Mouse (Mus musculus) natural killer cell, adult 2 months (primary cell): ENCODE results near the gene Rdh13.
"Not testable (repeated sequence)": the region's sequence is repeated elsewhere in the genome, so short reads cannot be mapped to it uniquely, and the experiment has no call there.

Experiments
- DNase-seq, 2 experiments: peaks; one replicate each; pipeline ENCODE4 v3.0.0; 2022; ENCODE audit warnings: low spot score in 2 of 2

Gene Rdh13

DNA sequence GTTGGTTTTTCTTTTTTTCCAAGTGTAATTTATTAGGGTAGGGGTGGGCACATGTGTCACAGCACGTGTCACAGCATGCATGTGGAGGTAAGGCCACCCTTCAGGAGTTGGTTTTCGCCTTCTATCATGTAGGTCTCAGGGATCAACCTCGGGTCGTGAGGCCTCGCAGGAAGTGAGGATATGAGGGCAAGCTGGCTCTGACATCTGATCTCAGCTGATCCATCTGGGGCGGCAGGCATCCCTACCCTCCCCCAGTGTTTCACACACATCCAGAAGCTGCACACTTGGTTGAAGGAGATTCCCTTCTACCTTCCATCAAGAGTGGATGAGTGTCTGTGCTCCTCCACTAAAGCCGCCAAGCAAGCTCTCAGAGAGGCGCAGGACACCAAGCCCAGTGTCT, 13.4 kb downstream of the Rdh13 start:
- no peak for DNase-seq

DNA sequence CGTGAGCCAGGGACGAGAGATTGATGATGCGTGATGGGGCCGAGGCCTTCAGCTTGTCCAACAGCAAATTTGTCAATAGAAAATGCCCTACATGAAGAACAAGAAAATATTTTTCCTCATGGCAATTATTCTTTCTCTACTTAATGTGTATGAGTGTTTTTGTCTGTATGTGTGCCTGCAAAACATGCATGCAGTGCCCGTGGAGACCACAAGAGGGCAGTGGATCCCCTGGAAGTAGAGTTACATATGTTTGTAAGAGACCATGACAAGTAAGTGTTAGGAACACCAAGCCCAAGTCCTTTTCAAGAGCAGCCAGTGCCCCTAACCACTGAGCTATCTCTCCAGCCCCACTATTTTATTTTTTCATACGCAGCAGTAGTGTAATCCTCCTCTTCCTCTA, 13.9 kb downstream of the Rdh13 start:
- DNase-seq: peak; percentile 56 to 78

- DNase-seq: no peak
Measured at GRCm38 (mm10) chr7:4430246-4430844, 15.1 kb downstream of the Rdh13 start.

- DNase-seq: peak; percentile 88
Measured at GRCm38 (mm10) chr7:4427161-4427912, 18.1 kb downstream of the Rdh13 start.

- no peak for DNase-seq
Measured at GRCm38 (mm10) chr7:4420230-4420629, 25.2 kb downstream of the Rdh13 start.

DNA sequence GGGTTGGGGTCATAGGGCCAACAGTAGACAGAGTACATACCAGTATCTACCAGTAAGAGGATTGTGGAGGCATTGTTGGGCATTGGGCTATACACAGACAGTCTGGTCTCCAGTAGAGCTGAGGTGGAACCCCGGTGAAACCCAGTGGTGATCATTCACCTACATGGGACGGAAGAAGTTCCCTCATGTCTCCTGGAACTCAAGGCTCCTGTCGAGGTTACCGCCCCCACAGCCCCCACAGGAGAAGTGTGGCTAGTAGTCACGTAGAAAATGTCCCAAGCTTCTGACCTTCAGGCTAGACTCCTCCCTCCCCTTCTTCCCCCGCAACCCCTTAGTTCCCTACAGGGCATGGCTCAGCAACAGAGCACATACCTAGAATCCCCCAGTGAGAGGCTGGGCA, 25.8 kb downstream of the Rdh13 start:
- no peak for DNase-seq

DNA sequence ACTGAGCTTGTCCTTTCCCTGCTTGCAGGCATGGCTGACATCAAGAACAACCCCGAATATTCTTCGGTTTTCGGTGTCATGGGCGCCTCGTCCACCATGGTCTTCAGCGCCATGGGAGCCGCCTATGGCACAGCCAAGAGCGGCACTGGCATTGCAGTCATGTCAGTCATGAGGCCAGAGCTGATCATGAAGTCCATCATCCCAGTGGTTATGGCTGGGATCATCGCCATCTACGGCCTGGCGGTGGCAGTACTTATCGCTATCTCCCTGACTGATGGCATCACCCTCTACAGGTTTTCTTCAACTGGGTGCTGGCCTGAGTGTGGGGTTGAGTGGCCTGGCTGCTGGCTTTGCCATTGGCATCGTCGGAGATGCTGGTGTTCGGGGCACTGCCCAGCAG, 33.0 kb downstream of the Rdh13 start:
- DNase-seq: not testable (repeated sequence)

- DNase-seq: no peak
Measured at GRCm38 (mm10) chr7:4397730-4398129, 47.7 kb downstream of the Rdh13 start, which contains the start of gene Gp6. Gene Gp6 (minus strand): TSS chr7:4397744.
